Mouse (Mus musculus) heart, adult 11 months (tissue): ENCODE results near the gene Gm9513.

Experiments used
- DNase-seq: peaks from one replicate; pipeline ENCODE4 v3.0.0; 2022

Gm9513 gene

GRCm38 (mm10) chr9:36475338-36475737, at the start of gene Gm9513:
Gm9513 (plus strand) TSS chr9:36475638.
- no peak for DNase-seq

GRCm38 (mm10) chr9:36431584-36431983, 43.9 kb upstream of the Gm9513 start, which contains the start of gene Gm7257:
Gm7257 (plus strand) TSS chr9:36431884.
- DNase-seq, result no peak

- DNase-seq, result no peak
Observed at GRCm38 (mm10) chr9:36435051-36435764, 40.2 kb upstream of the Gm9513 start.

- no peak for DNase-seq
Observed at GRCm38 (mm10) chr9:36494501-36495220, 19.2 kb downstream of the Gm9513 start.

GRCm38 (mm10) chr9:36495824-36496223, 20.4 kb downstream of the Gm9513 start:
- no peak for DNase-seq

GRCm38 (mm10) chr9:36504211-36504610, 28.8 kb downstream of the Gm9513 start:
- DNase-seq, result no peak
